Mouse (Mus musculus) cortical plate, adult 2 months (tissue): ENCODE measurements at regions not wholly inside any gene's neighbourhood (a gene's known extent, or its start where the extent isn't known, plus 50 kb on each side); places are given as distances from the start of the nearest gene placed in this dataset.
A peak's percentile ranks its signal among the peaks of the same experiment; 100 is the strongest.

Source experiments
- H3K27ac ChIP-seq: fragments of 200-500 bp; 2 replicates; pipeline ENCODE4 v1.5.1; 2012; ENCODE audit warnings: low read length, control low read depth, inconsistent platforms; ENCODE audit not compliant: insufficient read depth
- H3K4me1 ChIP-seq: fragments of 200-500 bp; 2 replicates; pipeline ENCODE4 v1.6.1; 2011; ENCODE audit warnings: low read length; ENCODE audit not compliant: control insufficient read depth, insufficient read depth
- H3K4me3 ChIP-seq: fragments of 200-500 bp; 2 replicates; pipeline ENCODE4 v1.5.1; 2011; ENCODE audit warnings: mild to moderate bottlenecking, low read length, control low read depth; ENCODE audit not compliant: insufficient read depth
- CTCF ChIP-seq: fragments of 200-500 bp; IDR thresholded peaks from 2 replicates; pipeline ENCODE4 v1.5.1; 2011; ENCODE audit warnings: mild to moderate bottlenecking, control low read depth, low read length; ENCODE audit not compliant: insufficient read depth; ENCODE audit errors: extremely low read depth
- POLR2A ChIP-seq: fragments of 200-500 bp; IDR thresholded peaks from 2 replicates; pipeline ENCODE4 v1.6.1; 2011; ENCODE audit warnings: mild to moderate bottlenecking, low read length, control low read depth; ENCODE audit not compliant: insufficient read depth; ENCODE audit errors: extremely low read depth

DNA sequence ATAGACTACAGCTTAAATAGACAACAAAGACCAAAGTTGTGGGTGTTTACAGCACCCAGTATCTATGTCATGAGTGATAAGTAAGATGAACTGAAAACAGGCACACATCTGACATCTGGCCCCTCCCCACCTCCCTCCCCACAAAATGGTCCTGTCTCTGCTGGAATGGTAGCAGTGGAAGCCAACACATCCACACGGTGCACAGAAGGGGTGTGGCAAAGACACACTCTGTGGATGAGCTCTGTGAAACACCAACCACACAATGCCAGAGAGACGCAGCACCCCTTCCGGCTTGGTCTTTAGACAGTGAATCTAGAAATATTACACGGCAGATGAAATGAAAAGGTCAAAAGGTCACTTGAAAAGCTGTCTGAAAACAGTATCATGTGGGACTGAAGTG is 85.6 kb downstream of the Fgf18 start:
- TF ChIP-seq CTCF (no peak), POLR2A (no peak)
- Histone ChIP-seq H3K4me1 (no peaks in the 10 kb centered on the region), H3K4me3 (no peak overlapping the region), H3K27ac (no peak overlapping the region)

DNA sequence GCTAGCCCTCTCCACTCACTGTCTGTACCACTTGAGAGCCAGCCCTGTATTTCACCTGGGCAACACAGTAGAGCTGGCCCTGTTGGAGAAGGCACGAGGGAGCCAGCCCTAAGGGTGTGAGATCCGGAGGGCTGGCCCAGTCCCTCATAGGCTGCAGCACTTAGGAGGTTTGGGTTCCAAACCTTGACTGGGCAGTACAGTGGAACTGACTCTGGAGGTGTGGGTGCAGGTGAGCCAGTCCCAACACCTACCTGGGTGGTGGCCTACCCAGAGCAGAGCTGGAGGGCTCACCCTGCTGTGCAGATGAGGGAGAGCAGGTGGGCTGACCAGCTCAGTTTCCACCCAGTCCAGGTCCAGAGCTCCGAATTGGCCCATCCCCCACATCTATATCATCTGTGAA is 86.8 kb downstream of the Fgf18 start:
- H3K4me3 ChIP-seq = no peak overlapping the region
- no peak for TF ChIP-seq POLR2A
- TF ChIP-seq CTCF = no peak
- no peaks in the 10 kb centered on the region for H3K4me1 ChIP-seq
- no peak overlapping the region for H3K27ac ChIP-seq

- Histone ChIP-seq H3K27ac (no peak overlapping the region), H3K4me3 (no peak overlapping the region), H3K4me1 (no peaks in the 10 kb centered on the region)
- no peak for TF ChIP-seq CTCF
- no peak for TF ChIP-seq POLR2A
Measured at GRCm38 (mm10) chr11:33050216-33050615, 97.0 kb downstream of the Fgf18 start.

DNA sequence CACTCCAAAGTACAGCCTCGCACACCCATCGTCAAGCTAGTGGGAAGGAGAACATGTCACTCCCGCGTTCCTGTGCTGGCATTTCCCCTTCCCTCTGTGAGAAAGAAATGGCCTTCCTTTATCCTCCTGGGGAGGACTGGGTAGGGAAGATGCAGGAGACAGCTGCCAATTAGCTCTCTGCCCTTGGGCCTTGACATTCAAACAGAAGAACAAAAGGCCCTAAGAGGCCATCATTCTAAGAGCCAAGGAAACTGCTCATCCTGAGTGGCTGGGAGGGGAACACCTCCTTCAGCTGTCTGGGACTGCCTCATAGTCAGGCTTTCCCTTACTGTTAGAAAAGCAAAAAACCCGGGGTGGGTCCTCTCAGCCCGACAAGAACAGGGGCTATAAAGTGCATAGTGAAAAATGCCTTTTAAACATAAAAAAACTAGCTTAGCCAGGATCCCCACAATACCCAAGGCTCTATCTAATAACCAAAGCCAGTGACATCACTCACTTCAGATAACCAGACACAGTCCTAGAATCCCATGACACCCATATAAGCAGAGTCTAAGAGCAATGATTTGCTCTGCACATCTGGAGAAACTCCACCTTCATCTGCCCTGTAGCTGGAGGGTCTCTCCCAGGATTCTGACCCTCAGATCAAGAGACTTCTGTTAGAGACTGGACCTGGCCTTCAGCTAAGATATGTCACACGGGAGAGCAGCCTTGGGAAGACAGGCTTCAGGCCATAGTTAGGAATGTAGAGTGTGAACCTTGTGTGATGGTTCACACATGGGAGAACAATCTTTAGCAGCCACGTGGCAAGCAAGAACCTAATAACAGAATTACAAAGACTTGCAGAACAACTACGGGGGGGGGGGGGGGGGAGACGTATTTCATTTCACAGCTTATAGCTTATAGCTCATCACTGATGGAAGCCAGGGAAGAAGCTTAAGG is 107.1 kb downstream of the Fgf18 start:
- no peak for TF ChIP-seq CTCF
- TF ChIP-seq POLR2A = no peak
- Histone ChIP-seq H3K4me3 (no peak overlapping the region), H3K4me1 (no peaks in the 10 kb centered on the region), H3K27ac (no peak overlapping the region)

DNA sequence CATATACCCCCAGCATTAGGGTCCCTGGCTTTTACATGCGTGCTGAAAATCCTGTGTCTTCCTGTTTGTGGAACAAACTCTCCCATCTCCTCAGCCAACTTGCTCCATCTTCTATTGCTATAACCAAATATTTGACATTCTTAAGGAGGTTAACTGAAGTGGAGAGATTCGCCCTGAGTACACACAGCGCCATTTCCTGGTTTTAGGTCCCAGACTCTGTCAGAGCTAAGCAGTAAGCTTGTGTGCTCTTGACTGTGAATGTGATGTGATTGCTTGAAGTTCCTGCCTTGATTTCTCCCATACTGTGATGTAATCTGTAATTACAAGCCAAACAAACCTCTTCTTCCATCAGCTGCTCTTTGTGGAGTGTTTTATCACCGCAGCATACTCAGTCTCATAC is 110.8 kb downstream of the Fgf18 start:
- TF ChIP-seq CTCF = no peak
- no peak for TF ChIP-seq POLR2A
- no peak overlapping the region for H3K27ac ChIP-seq
- no peaks in the 10 kb centered on the region for H3K4me1 ChIP-seq
- H3K4me3 ChIP-seq = no peak overlapping the region

DNA sequence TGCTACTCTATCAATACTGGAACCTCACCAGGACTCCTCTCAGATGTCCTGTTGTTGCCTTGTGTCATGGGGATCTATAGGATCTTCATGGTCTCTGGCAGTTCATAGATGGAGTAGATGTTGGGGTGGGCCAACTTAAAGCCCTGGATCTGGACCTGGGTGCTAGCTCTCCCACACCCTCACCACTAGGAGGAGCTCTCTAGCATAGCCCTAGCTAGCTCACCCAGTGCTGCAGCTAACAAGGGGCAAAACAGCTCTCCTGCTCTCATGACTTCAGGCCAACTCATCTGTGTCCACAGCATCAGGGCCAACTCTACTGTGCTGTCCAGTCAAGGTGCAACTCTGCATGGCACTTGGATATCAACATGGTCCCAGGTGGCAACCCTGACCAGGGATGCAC is 118.3 kb downstream of the Fgf18 start:
- no peaks in the 10 kb centered on the region for H3K4me1 ChIP-seq
- TF ChIP-seq POLR2A = no peak
- TF ChIP-seq CTCF = peak; percentile 58
- H3K4me3 ChIP-seq = no peak overlapping the region
- no peak overlapping the region for H3K27ac ChIP-seq

DNA sequence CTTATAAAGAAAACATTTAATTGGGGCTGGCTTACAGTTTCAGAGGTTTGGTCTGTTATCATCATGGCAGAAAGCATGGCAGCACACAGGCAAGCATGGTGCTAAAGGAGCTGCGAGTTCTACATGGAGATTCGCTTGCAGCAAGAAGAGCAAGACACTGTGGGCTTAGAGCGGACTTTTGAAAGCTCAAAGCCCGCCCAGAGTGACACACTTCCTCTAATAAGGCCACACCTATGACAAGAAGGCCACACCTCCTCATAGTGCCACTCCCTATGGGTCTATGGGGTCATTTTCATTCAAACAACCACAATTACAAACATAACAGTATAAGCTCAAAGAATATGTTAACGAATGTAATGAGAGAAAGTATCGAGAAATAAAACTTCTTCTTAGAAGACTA is 120.1 kb downstream of the Fgf18 start:
- TF ChIP-seq CTCF = no peak
- TF ChIP-seq POLR2A = no peak
- Histone ChIP-seq H3K4me3 (no peak overlapping the region), H3K27ac (no peak overlapping the region), H3K4me1 (no peaks in the 10 kb centered on the region)

- Histone ChIP-seq H3K4me3 (no peak overlapping the region), H3K27ac (no peak overlapping the region), H3K4me1 (no peaks in the 10 kb centered on the region)
- TF ChIP-seq CTCF = no peak
- no peak for TF ChIP-seq POLR2A
Measured at GRCm38 (mm10) chr11:33013229-33014185, 133.7 kb downstream of the Fgf18 start.

GRCm38 (mm10) chr11:33012384-33013160 is 134.6 kb downstream of the Fgf18 start:
- no peak overlapping the region for H3K4me3 ChIP-seq
- TF ChIP-seq CTCF (no peak), POLR2A (no peak)
- H3K27ac ChIP-seq = no peak overlapping the region
- H3K4me1 ChIP-seq = no peaks in the 10 kb centered on the region
